Mouse (Mus musculus): ENCODE measurements around the gene Ftl1. TPM values are rescaled to one million over a fixed set of nuclear protein-coding genes. Genes with fewer than 3 reads are reported as not detected.

The Ftl1 gene
- polyA plus RNA-seq (2012; rRNA removed), result 1,700 and 2,007 TPM in 2 replicates

DNA sequence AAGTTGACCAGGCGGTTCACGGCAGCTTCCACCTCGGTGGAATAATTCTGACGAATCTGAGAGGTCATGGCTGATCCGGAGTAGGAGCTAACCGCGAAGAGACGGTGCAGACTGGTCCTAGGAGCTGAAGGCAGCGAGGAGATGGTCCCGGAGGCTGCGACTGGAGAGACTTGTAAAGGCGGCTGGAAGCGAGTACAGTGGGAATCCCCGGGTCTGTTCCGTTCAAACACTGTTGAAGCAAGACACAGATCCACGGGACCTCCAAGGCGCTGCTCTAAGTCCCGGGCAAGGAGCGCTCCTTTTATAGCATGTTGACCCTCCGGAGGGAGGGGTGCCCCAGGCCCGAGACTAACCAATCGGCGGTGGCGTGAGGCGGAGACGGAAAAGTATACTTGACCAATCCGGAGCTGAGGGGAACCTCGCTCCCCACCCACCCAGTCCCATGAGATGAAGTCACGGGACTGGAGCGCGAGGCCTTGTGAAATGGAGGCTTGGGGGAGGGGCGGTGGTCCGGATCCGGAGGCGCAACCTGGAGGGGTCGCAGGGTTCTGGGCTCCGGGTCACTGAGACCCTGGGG lies at the start of gene Ftl1:
Gene Ftl1, minus strand, starts transcription at position 321 of the 577 bp plus-strand sequence.

DNA sequence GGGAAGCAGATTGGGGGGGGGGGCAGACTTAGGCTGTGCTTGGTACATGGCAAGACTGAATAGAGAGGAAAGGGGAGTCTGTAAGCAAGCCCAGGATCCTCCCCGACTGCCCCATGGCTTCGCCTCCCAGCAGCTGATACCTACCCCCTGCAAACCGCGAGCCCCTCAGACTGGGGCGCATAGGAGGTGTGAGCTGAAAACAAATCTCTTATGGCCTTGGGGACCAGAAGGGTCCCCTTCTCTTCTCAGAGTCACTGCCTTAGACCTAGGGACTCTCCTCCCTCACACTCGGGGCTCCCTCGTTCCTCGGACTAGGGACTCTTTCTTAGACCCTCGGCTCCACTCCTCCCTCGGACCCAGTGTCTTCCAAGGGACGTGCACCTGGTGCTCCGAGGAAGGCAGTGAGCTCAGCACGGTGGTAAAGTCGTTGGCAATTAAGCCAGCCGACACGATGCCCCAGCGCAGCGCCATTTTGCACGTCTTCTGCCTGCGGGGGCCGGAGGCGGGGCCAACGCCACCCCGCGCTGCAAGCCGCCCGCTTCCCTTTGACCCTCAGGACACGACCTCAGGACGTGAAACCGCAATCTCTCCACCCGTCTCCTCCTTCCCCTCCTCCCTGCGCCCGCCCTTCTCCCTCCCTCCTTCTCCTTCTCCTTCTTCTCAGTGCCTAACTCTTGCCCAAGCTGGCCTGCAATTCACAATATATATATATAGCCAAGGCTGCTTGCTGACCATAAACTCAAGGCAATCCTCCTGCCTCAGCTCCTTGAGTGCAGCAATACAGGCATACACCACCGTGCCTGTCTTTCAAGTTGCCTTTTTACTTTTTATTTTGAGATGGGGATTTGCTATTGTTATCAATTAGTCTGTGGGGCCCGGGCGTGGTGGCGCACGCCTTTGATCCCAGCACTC lies 28.9 kb upstream of the Ftl1 start, which contains the start of gene Dhdh:
Gene Dhdh, minus strand, starts transcription at position 513 of the 912 bp plus-strand sequence.

DNA sequence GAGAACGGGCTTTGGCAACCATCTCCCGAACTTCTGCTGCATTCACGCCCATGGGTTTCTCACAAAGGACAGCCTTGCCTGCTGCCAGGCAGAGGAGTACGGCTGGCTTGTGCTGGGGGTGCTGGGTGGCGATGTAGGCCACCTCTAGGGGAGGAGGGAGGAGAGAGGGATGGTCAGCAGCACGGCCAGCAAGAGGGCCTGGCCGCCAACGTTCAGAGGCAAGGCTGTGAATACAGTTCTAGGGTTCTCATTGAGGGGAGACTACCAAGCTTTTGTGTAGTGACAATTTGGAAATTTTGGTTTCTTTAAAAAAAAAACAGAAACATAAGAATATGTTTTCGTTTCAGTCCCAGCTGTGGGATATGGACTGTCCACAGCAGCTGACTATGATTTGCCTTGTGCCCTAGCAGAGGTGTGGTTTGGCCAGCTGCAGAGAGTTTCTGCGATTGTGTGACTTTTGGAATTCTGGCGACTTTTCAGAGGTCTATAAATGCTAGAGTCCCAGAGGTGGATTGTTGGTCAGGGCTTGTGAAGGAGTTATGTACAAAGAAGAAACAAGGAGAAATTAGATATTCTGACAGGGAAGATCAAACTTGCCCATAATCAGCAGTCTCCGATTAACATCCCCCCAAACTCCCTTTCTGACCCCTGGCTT lies 27.2 kb upstream of the Ftl1 start, which contains the start of gene Gm45808:
Gene Gm45808, minus strand, starts transcription at position 51 of the 655 bp plus-strand sequence.

GRCm38 (mm10) chr7:45481374-45481927 lies 21.8 kb upstream of the Ftl1 start, which contains the start of gene Tulp2:
TSS of gene Tulp2 (plus strand) at chr7:45481877.

DNA sequence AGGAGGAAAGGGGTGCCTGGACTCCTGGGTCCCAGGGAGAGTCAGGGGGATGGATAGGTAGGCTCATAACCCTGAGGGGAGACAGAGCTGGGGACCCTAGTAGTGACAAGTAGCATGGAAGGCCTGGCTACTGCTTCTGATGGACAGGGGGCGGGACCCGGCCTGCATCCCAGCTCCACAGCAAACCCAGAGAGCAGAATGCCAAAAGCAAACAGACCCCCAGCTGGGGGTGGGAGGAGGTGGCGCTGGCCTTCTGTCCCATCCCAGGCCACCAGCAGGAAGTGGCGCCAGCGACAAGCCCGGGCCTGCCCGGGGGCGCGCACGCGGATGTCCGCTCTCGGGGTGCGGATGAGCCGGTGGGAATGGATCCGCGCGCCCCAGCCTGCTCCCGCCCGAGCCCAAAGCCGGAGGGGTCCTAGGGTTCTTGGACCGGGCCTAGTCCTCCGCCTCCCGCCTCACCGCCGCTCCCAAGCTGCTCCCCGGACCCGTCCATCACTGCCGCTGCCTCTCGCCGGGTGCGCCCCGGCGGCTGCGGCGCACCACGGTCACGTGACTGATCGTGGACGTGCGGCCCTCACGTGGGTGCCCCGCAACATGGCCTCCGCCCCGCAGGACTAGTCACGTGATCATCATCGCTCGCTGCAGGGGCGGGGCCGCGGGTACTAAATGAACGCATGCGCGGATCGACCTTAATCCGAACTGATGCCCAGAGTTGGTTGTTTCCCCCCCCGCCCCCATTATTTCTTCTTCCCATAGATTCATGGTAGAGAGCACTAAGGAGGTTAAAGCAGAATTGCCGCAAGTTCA lies 6.8 kb upstream of the Ftl1 start, which contains the start of gene Bax:
Gene Bax, minus strand, starts transcription at position 616 of the 807 bp plus-strand sequence.

DNA sequence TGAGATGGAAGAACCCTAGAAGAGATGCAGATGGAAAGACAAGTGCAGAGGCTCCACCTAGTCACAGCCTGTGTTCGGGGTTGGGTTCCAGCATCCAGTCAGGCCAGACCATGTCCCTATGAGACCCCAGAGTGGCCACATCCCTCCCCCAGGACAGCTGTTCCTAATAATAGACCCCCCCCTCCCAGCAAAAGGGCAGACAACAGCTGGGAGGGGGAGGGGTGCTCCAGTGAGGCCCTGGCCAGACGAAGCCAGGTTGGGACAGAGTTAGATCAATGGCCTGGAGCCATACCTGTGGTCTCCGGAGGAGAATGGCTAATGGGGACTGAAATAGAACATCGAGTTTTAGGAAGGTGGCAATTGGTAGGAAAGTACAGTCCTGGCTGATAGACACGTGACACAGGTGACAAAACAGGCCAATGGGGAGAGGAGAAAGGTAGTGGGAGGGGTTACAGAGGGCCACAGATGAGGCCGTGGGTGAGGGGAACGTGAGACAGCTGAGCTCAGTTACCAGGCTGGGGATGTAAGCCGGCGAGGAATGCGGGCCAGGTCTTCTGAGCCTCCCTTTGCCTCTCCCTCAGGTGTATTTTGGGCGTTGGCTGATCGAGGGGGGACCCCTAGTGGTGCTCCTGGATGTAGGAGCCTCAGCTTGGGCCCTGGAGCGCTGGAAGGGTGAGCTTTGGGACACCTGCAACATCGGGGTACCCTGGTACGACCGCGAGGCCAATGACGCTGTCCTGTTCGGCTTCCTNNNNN lies 22.0 kb downstream of the Ftl1 start, which contains the start of gene Ruvbl2:
Gene Ruvbl2, minus strand, starts transcription at position 576 of the 756 bp plus-strand sequence.

GRCm38 (mm10) chr7:45434203-45435015 lies 25.3 kb downstream of the Ftl1 start, which contains the start of gene Gys1:
TSS of gene Gys1 (plus strand) at chr7:45434844.

GRCm38 (mm10) chr7:45420615-45420919 lies 39.1 kb downstream of the Ftl1 start, which contains the start of gene Lhb:
TSS of gene Lhb (plus strand) at chr7:45420820.

GRCm38 (mm10) chr7:45413113-45413863 lies 46.4 kb downstream of the Ftl1 start, which contains the start of gene Ntf5:
TSS of gene Ntf5 (plus strand) at chr7:45413695.

Other genes with a start within 250 kb of the Ftl1 start
- gene Dkkl1, start 247.7 kb downstream of the Ftl1 start, polyA plus RNA-seq (2012; rRNA removed), result 0.42 and 0.52 TPM in 2 replicates
- gene Tead2, start 244.1 kb downstream of the Ftl1 start, polyA plus RNA-seq (2012; rRNA removed), result 21.0 and 23.1 TPM in 2 replicates
- gene Cd37, start 220.8 kb downstream of the Ftl1 start, polyA plus RNA-seq (2012; rRNA removed), result 30.2 and 33.5 TPM in 2 replicates
- 0.05 and 0.06 TPM in 2 replicates for gene Slc6a16, start 218.8 kb downstream of the Ftl1 start, polyA plus RNA-seq (2012; rRNA removed)
- gene Slc6a21, start 182.4 kb downstream of the Ftl1 start, polyA plus RNA-seq (2012; rRNA removed), result 0.04 and 0.09 TPM in 2 replicates
- 3.7 and 4.2 TPM in 2 replicates for gene Trpm4, start 126.1 kb downstream of the Ftl1 start, polyA plus RNA-seq (2012; rRNA removed)
- 0.20 and 0.34 TPM in 2 replicates for gene Hrc, start 124.6 kb downstream of the Ftl1 start, polyA plus RNA-seq (2012; rRNA removed)
- gene Ppfia3, start 92.9 kb downstream of the Ftl1 start, polyA plus RNA-seq (2012; rRNA removed), result 0.06 and 0.07 TPM in 2 replicates
- 0.12 and 0.20 TPM in 2 replicates for gene Lin7b, start 89.3 kb downstream of the Ftl1 start, polyA plus RNA-seq (2012; rRNA removed)
- gene Snrnp70, start 64.1 kb downstream of the Ftl1 start, polyA plus RNA-seq (2012; rRNA removed), result 152 and 184 TPM in 2 replicates
- not detected in 2 replicates for gene Kcna7, start 54.2 kb downstream of the Ftl1 start, polyA plus RNA-seq (2012; rRNA removed)
- gene Ntf5, start 46.2 kb downstream of the Ftl1 start, polyA plus RNA-seq (2012; rRNA removed), result 0.15 and 0.17 TPM in 2 replicates
- not detected in 2 replicates for gene Lhb, start 39.1 kb downstream of the Ftl1 start, polyA plus RNA-seq (2012; rRNA removed)
- 7.5 and 9.9 TPM in 2 replicates for gene Gys1, start 25.0 kb downstream of the Ftl1 start, polyA plus RNA-seq (2012; rRNA removed)
- 37.3 and 45.2 TPM in 2 replicates for gene Ruvbl2, start 21.8 kb downstream of the Ftl1 start, polyA plus RNA-seq (2012; rRNA removed)
- 47.6 and 49.6 TPM in 2 replicates for gene Bax, start 7.0 kb upstream of the Ftl1 start, polyA plus RNA-seq (2012; rRNA removed)
- gene Tulp2, start 22.0 kb upstream of the Ftl1 start, polyA plus RNA-seq (2012; rRNA removed), result 0.12 and 0.15 TPM in 2 replicates
- 0.12 TPM in 1 of 2 replicates, not detected in the other for gene Gm45808, start 26.9 kb upstream of the Ftl1 start, polyA plus RNA-seq (2012; rRNA removed)
- gene Dhdh, start 28.9 kb upstream of the Ftl1 start, polyA plus RNA-seq (2012; rRNA removed), result 5.7 and 6.5 TPM in 2 replicates
- 75.2 and 76.4 TPM in 2 replicates for gene Nucb1, start 50.5 kb upstream of the Ftl1 start, polyA plus RNA-seq (2012; rRNA removed)
- gene Ppp1r15a, start 66.4 kb upstream of the Ftl1 start, polyA plus RNA-seq (2012; rRNA removed), result 79.7 and 101 TPM in 2 replicates
- 1.2 and 1.7 TPM in 2 replicates for gene Plekha4, start 66.4 kb upstream of the Ftl1 start, polyA plus RNA-seq (2012; rRNA removed)
- gene Hsd17b14, start 95.0 kb upstream of the Ftl1 start, polyA plus RNA-seq (2012; rRNA removed), result 0.78 and 1.3 TPM in 2 replicates
- 41.1 and 45.0 TPM in 2 replicates for gene Bcat2, start 110.3 kb upstream of the Ftl1 start, polyA plus RNA-seq (2012; rRNA removed)
- 3.1 and 3.5 TPM in 2 replicates for gene Fgf21, start 155.6 kb upstream of the Ftl1 start, polyA plus RNA-seq (2012; rRNA removed)
- gene Fut1, start 157.4 kb upstream of the Ftl1 start, polyA plus RNA-seq (2012; rRNA removed), result 0.17 and 0.24 TPM in 2 replicates
- gene Izumo1, start 161.9 kb upstream of the Ftl1 start, polyA plus RNA-seq (2012; rRNA removed), result 0.09 and 0.12 TPM in 2 replicates
- gene Rasip1, start 167.6 kb upstream of the Ftl1 start, polyA plus RNA-seq (2012; rRNA removed), result 3.2 and 3.6 TPM in 2 replicates
- 0.50 TPM in 2 replicates for gene Mamstr, start 180.1 kb upstream of the Ftl1 start, polyA plus RNA-seq (2012; rRNA removed)
- gene Fut2, start 206.5 kb upstream of the Ftl1 start, polyA plus RNA-seq (2012; rRNA removed), result 0.04 and 0.05 TPM in 2 replicates
- gene Ntn5, start 224.1 kb upstream of the Ftl1 start, polyA plus RNA-seq (2012; rRNA removed), result 0.01 and 0.04 TPM in 2 replicates
- gene Sec1, start 234.5 kb upstream of the Ftl1 start, polyA plus RNA-seq (2012; rRNA removed), result 0.01 and 0.02 TPM in 2 replicates
- gene Car11, start 240.0 kb upstream of the Ftl1 start, polyA plus RNA-seq (2012; rRNA removed), result 0.48 and 0.74 TPM in 2 replicates
- gene Dbp, start 245.2 kb upstream of the Ftl1 start, polyA plus RNA-seq (2012; rRNA removed), result 0.84 and 0.87 TPM in 2 replicates

All from liver, embryonic 18 days (tissue).